Mouse (Mus musculus): Measurements from ENCODE around the gene Inpp4b.

GRCm38 (mm10) chr8:82017792-82018191 lies 675.4 kb downstream of the Inpp4b start:
- TF ChIP-seq CTCF (IDR thresholded peaks at IDR 0.05; ENCODE audit: low read depth, low read length) (no peak), POLR2A (IDR thresholded peaks at IDR 0.05; ENCODE audit: borderline replicate concordance, low read depth, low read length) (no peak)

Data from bone marrow macrophage, adult 2 months (primary cell).